Mouse (Mus musculus): ENCODE results near the gene Zcchc7. TPM values are rescaled to one million over a fixed set of nuclear protein-coding genes. Genes with fewer than 3 reads are reported as not detected.

Zcchc7 gene
- polyA plus RNA-seq (2015; fragmentation: Nextera tagmentation; extraction: Ambion mirVana), result 42.3 and 47.0 TPM in 2 replicates

DNA sequence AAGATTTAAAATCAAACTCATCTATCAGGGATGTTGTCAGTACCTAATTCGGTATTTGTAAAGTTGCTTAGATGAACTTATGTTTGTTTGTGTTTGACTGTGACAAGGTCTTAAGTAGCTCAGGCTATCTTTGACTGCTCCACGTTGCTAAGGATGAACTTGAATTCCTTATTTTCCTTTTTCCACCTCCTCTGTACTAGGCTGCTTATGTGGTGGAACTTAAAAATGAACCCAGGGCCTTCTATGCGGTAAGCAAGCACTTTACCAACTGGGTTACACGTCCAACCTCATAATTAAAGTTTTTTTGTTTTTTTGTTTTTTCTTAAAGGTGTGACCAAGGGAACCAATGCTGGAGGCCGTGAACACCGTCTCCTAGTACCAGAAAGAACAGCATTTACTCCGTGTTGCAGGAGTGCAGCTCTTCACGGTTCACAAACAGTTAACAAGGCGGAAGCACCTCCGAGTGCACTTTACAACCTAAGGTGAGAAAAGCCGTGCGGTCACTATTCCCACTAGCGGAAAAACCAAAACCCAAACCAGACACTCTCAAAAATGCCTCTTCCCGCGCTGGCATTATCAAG lies at the start of gene Zcchc7:
Gene Zcchc7, plus strand, starts transcription at position 325 of the 581 bp plus-strand sequence.

DNA sequence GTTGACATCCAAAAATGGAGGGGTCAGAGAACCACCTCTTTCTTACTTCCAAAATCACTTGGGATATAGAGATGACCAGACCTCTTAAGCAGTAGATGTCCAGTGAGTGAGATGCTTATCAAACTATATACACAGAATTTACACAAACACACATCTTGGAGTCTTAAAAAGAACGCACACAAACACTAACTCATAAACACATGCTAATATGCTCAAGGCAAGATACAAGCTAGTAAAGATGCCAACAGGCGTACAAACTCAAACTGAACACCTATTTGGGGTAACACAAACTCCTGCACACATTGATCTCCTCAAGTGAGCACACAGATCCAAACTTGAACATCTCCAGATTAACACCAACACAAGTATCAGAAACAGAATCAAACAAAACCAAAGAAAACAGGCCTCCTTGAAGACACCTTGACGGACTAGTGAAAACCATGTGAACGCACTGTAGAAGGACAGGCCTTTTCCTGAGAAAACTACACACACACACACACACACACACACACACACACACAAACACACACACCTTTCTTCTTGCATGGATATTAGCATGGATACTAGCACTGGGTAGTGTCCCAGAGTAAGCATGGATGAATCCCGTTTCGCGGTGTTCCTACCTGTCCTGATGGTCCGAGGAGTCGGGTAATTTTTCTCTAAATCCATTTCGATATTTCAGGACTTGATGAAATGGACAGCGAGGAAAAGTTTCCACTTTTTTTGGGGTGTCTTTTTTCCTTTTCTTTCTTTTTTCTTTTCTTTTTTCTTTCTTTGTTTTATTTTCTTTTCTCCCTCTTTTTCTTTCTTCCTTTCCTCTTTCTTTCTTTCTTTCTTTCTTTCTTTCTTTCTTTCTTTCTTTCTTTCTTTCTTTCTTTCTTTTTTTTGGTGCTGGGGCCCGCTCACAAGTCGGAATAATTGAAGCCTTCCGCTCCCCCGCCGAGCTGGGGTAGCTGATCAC lies 45.7 kb upstream of the Zcchc7 start, which contains the start of gene Pax5:
Gene Pax5, minus strand, starts transcription at position 748 of the 961 bp plus-strand sequence.

DNA sequence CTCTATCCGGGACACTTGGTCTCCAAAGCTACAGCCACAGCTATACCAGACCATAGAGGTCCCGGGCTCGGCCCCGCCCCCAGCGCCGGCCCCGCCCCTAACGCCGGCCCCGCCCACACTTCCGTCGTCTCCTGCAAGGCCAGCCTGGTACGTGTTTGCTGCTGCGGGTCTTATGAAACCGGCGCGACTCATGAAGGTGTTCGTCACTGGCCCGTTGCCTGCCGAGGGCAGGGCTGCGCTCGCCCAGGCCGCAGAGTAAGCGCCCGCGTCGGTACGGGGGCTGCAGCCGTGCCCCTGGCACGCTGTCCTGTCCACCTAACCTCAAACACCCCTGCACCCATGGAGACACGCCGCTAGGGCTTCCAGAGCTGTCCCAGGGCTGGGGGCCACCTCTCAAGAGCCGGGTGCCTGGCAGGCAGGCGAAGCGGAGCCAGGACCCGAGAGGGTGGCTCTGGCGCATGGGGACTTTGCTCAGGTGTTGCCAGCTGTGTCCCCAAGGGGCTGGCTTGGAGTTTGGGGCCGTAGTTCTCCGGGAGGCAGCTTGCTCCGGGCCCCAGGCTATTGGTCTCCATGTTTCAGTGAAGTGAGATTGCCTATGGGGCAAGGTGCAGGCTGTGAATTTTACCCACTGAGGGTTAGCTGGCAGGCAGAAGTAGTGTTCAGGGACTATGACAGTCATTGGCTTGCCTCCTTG lies 225.8 kb downstream of the Zcchc7 start, which contains the start of gene Grhpr:
Gene Grhpr, plus strand, starts transcription at position 116 of the 694 bp plus-strand sequence.

Small RNAs within 50 kb of the gene (microRNA-seq; reads per million reads assigned to microRNA genes)
- gene Gm22639, result not detected

Other genes starting within 250 kb of the Zcchc7 start
- 0.50 and 0.77 TPM in 2 replicates for gene Pax5, start 45.4 kb upstream of the Zcchc7 start, polyA plus RNA-seq (2015; fragmentation: Nextera tagmentation; extraction: Ambion mirVana)
- 42.3 and 47.9 TPM in 2 replicates for gene Grhpr, start 225.5 kb downstream of the Zcchc7 start, polyA plus RNA-seq (2015; fragmentation: Nextera tagmentation; extraction: Ambion mirVana)

Data from neural tube, postnatal 0 days (tissue).